Mouse (Mus musculus): ENCODE measurements around the gene Ptprg. TPM values are rescaled to one million over a fixed set of nuclear protein-coding genes. Genes with fewer than 3 reads are reported as not detected.
"Not testable (repeated sequence)": the region's sequence is repeated elsewhere in the genome, so short reads cannot be mapped to it uniquely, and the experiment has no call there.

The Ptprg gene
- total RNA-seq, 2 experiments from 2014 or later = 1.7 TPM; not detected in 1

DNA sequence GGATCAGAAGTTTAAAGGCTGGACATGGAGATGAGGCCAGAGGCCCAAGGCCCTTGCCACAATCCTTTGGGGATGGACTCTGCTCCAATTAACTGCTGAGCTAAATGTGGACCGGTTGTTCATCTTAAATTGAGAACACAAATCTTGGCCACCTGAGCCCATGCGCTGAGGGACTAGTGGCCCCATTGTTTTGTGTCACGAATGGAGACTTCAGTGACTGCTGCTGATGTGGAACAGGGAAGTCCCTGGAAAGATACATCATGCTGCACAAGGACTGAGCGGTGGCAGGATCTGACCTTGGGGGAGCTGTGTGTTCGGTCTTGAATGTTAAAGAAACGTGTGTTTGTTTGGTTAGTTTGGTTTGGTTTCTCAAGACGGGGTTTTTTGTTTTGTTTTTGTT is 649.7 kb downstream of the Ptprg start:
- ATAC-seq (replicated peaks; ENCODE audit: low FRiP score, poor library complexity, severe bottlenecking) = no peak

DNA sequence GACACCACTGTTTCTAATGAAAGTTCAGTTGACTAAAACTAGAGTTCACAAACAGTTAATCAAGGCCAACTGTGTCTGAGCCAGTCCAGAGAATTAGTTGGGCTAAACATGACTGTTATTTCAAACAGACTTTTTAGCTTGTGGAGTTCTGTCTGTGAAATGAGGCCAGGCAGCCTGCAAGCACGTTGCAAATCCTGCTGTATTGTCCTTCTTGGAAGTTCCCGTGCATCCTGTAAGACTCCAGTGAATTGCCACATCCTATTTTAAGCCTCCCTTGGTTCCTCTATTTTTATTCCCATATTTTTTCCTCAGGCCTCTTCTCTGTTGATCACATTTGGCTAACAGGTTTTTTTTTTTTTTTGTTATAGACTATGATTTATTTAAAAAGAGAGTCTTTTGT is 652.8 kb downstream of the Ptprg start:
- ATAC-seq (replicated peaks; ENCODE audit: low FRiP score, poor library complexity, severe bottlenecking) = no peak

DNA sequence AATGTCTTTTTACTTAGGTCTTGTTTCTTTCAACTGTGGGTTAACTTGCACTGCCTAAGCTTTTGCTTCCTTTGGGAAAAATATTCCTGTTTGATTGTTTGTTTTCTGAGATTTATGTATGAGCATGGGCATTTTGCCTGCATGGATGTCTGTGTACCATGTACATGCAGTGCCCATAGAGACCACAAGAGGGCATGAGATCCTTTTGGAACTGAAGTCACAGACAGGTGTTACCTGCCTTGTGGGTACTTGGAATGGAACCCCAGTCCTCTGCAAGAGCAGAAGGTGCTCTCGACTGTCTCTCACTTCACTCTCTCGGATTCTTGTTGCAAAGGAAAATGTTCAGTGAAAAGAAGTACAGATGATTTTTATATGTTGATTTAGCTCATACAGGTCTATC is 655.2 kb downstream of the Ptprg start:
- no peak for ATAC-seq (replicated peaks; ENCODE audit: low FRiP score, poor library complexity, severe bottlenecking)

DNA sequence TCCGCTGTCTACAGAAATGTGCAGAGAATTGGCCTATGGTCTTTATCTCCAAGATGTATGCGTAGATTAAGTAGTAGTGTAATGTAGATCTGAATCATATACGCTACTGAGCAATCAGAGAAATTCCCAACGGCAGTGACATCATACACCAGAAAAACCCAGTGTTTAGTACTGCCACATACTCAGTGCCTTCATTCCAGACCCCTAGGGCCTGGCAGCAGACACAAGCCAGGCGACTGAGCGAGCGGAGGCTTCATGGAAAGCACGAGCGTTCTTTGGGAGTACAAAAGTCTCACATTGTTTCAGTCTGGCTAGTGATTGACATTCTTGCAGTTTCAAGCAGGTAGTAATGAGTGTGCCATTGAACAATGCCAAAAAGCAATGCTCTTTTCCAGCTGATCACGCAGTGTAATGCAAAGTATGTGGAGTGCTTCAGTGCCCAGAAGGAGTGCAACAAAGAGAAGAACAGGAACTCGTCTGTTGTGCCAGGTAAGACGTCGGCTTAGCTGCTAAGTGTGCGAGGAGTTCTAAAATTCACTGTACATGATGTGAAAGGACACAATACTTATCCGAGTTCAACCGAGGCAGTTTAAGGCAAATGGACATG is 665.3 kb downstream of the Ptprg start:
- no peak for ATAC-seq (replicated peaks; ENCODE audit: low FRiP score, poor library complexity, severe bottlenecking)

DNA sequence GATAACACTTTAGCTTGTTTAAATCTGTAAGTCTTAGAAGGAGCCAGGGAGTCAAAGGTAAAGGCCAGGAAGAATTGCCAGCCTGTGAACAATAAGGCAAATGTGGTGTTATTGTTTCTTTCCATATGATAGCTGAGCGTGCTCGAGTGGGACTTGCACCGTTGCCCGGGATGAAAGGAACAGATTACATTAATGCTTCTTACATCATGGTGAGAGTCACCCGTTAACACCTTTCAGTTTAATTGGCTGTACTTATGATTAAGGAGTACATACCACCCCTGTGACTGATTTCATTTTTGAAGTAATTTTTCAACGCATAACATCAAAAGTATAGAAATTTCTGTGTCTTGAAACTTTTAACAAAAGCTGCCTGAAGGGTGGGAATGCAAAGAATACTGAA is 666.5 kb downstream of the Ptprg start:
- ATAC-seq (replicated peaks; ENCODE audit: low FRiP score, poor library complexity, severe bottlenecking) = no peak

DNA sequence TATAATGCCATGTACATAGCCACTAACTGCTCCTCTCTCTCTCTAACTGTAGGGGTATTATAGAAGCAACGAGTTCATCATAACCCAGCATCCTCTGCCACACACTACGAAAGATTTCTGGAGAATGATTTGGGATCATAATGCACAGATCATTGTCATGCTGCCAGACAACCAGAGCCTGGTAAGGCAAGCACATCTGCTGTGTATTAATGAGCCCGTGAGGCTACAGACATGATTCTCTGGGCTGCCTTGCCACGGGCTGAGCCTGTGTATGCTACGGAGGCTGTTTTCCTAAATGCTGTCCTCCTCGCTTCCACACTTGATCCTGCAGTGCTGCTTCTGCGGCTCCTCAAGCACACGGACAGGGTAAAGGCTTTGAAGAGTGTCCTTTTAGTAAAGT is 667.2 kb downstream of the Ptprg start:
- ATAC-seq (replicated peaks; ENCODE audit: low FRiP score, poor library complexity, severe bottlenecking) = no peak

DNA sequence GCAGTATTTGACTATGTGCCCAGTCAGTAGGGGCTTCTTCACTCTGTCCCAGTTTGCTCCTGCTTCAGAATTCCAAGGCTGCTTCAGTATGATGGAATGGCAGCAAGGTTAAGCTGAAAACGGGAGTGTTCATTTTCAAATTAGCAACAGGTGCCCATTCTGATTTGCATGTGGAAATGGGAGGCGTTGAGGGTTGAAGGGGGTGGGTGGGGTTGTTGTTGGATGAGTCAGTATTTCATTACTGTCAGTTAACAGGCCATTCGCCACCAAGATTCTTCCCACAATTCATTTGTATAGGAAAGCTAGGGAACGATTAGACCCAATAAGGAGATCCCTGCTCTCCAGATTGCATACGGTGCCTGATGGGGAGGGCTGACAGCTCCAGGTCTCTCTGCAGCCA is 668.2 kb downstream of the Ptprg start:
- ATAC-seq (replicated peaks; ENCODE audit: low FRiP score, poor library complexity, severe bottlenecking) = no peak

DNA sequence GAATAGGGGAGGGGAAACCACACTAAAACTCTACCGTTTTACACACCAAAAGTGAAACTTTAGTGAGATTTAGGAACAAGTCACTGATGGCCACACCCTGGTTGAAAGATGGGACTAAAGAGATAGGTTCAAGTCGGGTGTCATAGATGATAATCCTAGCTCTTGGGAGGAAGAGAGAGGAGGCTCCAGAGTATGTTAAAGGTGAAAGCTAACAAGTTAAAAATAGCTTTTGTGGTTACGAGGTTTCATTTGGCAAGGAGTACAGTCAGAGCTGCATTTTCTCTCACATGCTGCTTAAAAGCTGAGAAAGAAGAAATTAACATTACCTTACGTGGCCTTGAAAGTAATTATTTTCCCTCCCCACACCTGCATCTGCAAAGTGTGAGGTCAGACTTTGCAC is 690.4 kb downstream of the Ptprg start:
- no peak for ATAC-seq (replicated peaks; ENCODE audit: low FRiP score, poor library complexity, severe bottlenecking)

DNA sequence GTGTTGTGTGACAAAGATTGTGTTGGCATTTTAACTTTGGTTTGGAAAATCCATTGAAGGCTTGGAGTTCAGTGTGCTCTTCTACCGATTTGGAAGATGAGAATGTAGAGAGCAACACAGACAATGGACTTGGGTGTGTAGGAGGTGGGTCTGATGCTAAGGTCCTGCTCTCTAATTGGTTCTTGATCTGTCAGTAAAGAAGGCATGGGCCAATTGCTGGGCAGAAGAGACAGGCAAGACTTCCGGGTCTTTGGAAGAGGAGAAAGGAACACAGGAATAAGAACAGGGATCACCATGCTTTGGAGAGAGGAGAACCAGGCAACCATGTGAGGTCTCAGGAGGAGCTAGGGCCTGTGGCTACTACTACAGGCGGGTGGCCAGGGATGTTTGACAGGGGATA is 722.7 kb downstream of the Ptprg start:
- ATAC-seq (replicated peaks; ENCODE audit: low FRiP score, poor library complexity, severe bottlenecking) = no peak

DNA sequence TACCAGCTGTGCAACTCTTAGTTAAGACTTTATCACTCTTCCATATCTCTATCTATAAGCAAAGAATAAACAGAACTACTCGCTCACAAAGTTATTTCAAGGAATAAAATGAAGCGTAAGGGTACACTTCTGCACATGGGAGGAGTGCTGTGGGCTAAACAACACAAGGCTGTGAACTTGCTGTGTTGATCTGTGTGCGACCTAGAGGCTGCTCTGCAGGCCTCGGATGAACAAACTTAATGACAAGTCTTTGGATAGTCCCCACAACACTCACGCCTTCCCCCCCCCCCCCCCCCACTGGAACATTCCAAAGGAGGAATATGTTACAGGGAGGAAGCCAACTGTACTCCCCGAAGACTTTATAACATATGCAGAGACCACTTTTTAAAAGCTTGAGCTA is 730.3 kb downstream of the Ptprg start, which contains the start of gene Gm49355:
Gene Gm49355 (plus strand): TSS at position 336 of the 400 bp plus-strand sequence.
- ATAC-seq (replicated peaks; ENCODE audit: low FRiP score, poor library complexity, severe bottlenecking) = no peak

DNA sequence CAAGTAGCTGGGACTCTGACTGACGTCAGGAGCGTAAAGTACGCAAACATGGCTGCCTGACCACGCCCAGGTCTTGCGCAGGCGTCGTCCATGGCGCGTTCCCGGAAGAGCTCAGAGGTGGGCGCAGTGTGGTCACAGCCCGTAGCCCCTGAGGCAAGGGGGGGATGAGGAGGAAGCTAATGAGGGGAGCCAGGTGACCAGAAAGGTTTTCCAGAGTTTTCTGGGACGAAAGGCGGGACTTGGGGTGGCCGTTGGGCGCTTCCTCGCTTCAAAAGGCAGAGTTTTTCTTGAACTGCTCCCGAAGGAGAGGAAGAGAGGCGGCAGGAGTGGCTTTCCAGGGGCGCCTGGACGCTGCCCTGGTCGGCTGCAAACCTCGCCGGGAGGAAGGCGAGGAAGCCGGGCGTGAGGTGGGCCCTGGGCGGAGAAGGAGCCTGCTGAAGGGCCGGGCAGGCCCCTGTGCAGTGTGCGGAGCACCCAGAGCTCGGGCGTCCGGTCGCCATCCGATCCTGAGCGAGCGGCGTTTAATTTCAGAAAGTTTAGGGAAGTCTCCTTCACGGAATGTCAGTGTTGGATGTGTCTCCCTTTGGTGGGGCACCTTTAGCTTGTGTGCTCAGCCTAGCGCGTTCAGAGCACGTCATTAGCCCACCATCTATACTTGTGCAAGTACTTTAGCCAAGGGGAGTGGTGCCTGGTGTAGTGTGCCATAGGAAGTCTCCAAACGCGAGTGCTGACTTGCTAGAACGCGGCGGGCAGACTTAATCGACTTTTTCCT is 731.0 kb downstream of the Ptprg start, which contains the start of gene 3830406C13Rik:
Gene 3830406C13Rik (plus strand): TSS at position 33 of the 772 bp plus-strand sequence.
- ATAC-seq (replicated peaks; ENCODE audit: low FRiP score, poor library complexity, severe bottlenecking) = peak; percentile 90

DNA sequence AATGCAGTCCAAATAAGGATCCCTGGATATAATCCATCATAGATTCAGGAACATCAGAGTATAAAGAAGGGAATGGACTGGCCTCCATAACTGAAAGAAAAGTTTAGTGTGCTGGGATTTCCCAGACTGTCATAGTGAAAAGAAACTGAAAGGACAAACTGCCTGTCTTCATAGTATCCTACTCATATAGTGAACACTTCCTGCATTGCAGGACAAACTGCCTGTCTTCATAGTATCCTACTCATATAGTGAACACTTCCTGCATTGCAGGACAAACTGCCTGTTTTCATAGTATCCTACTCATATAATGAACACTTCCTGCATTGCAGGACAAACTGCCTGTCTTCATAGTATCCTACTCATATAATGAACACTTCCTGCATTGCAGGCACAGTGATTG is 736.4 kb downstream of the Ptprg start:
- ATAC-seq (replicated peaks; ENCODE audit: low FRiP score, poor library complexity, severe bottlenecking) = not testable (repeated sequence)

Other genes starting within 250 kb of the Ptprg start
- gene Gm3839, start 196.8 kb upstream of the Ptprg start, total RNA-seq (2015; ENCODE audit: low replicate concordance) = not detected in 2 replicates
- not detected in 2 replicates for gene Gm3839, start 196.8 kb upstream of the Ptprg start, total RNA-seq (2017; ENCODE audit: low replicate concordance)

All from erythroid progenitor cell, adult 5-6 weeks (primary cell).